Mouse (Mus musculus): Measurements from ENCODE around the gene Alyref.
A peak's percentile ranks its signal among the peaks of the same experiment; 100 is the strongest.
"Not testable (repeated sequence)": the region's sequence is repeated elsewhere in the genome, so short reads cannot be mapped to it uniquely, and the experiment has no call there.

Gene Alyref

GRCm38 (mm10) chr11:120573585-120574277, 24.4 kb downstream of the Alyref start:
- DNase-seq (ENCODE audit: low spot score in 2 of 2) = no peak

- DNase-seq (ENCODE audit: low spot score in 2 of 2) = peak; percentile 98 to 99
Observed at GRCm38 (mm10) chr11:120572752-120573584, 25.2 kb downstream of the Alyref start, which contains the start of gene P4hb. TSS of gene P4hb (minus strand) at chr11:120573253.

- no peak for DNase-seq (ENCODE audit: low spot score in 2 of 2)
Observed at GRCm38 (mm10) chr11:120572417-120572751, 25.8 kb downstream of the Alyref start.

GRCm38 (mm10) chr11:120571754-120572416, 26.3 kb downstream of the Alyref start:
- DNase-seq (ENCODE audit: low spot score in 2 of 2) = no peak

GRCm38 (mm10) chr11:120571122-120571521, 27.0 kb downstream of the Alyref start:
- no peak for DNase-seq (ENCODE audit: low spot score in 2 of 2)

GRCm38 (mm10) chr11:120568324-120568723, 29.8 kb downstream of the Alyref start:
- DNase-seq (ENCODE audit: low spot score in 2 of 2) = no peak

- DNase-seq (ENCODE audit: low spot score in 2 of 2) = no peak
Observed at GRCm38 (mm10) chr11:120565114-120565513, 33.1 kb downstream of the Alyref start.

- no peak for DNase-seq (ENCODE audit: low spot score in 2 of 2)
Observed at GRCm38 (mm10) chr11:120562949-120563348, 35.2 kb downstream of the Alyref start.

- DNase-seq (ENCODE audit: low spot score in 2 of 2) = no peak
Observed at GRCm38 (mm10) chr11:120560952-120561728, 37.0 kb downstream of the Alyref start.

GRCm38 (mm10) chr11:120558843-120559242, 39.3 kb downstream of the Alyref start:
- not testable (repeated sequence) for DNase-seq (ENCODE audit: low spot score in 2 of 2)

- DNase-seq (ENCODE audit: low spot score in 2 of 2) = no peak
Observed at GRCm38 (mm10) chr11:120555260-120555659, 42.9 kb downstream of the Alyref start.

- DNase-seq (ENCODE audit: low spot score in 2 of 2) = no peak
Observed at GRCm38 (mm10) chr11:120554834-120555233, 43.3 kb downstream of the Alyref start.

GRCm38 (mm10) chr11:120552736-120553135, 45.4 kb downstream of the Alyref start:
- no peak for DNase-seq (ENCODE audit: low spot score in 2 of 2)

GRCm38 (mm10) chr11:120550810-120551440, 47.2 kb downstream of the Alyref start, which contains the start of gene Ppp1r27:
TSS of gene Ppp1r27 (minus strand) at chr11:120551132.
- DNase-seq (ENCODE audit: low spot score in 2 of 2) = no peak

- no peak for DNase-seq (ENCODE audit: low spot score in 2 of 2)
Observed at GRCm38 (mm10) chr11:120549986-120550809, 48.0 kb downstream of the Alyref start.

- DNase-seq (ENCODE audit: low spot score in 2 of 2) = peak; percentile 79 to 88
Observed at GRCm38 (mm10) chr11:120549168-120549945, 48.8 kb downstream of the Alyref start, which contains the start of gene Mcrip1. TSS of gene Mcrip1 (minus strand) at chr11:120549727.

- DNase-seq (ENCODE audit: low spot score in 2 of 2) = no peak
Observed at GRCm38 (mm10) chr11:120548786-120549167, 49.4 kb downstream of the Alyref start.

GRCm38 (mm10) chr11:120548214-120548613, 50.0 kb downstream of the Alyref start:
- DNase-seq (ENCODE audit: low spot score in 2 of 2) = no peak

GRCm38 (mm10) chr11:120547469-120547868, 50.7 kb downstream of the Alyref start:
- DNase-seq (ENCODE audit: low spot score in 2 of 2) = no peak
